Mouse (Mus musculus): ENCODE results near the gene Gabra3. TPM values are rescaled to one million over a fixed set of nuclear protein-coding genes. Genes with fewer than 3 reads are reported as not detected.

Gene Gabra3
- polyA plus RNA-seq, 1 experiment from 2014 or later, result 9.6 TPM

MicroRNAs within 50 kb of the gene (microRNA counts, 519-probe panel; counts per million panel counts)
- microRNA mmu-miR-105 (not detected), microRNA mmu-miR-767 (not detected)

Small RNAs within 50 kb of the gene (microRNA-seq; reads per million reads assigned to microRNA genes)
- gene Mir105, result not detected
- not detected for gene Mir767

Other genes starting within 250 kb of the Gabra3 start
- gene Gabrq, start 168.3 kb upstream of the Gabra3 start, polyA plus RNA-seq (2014; fragmentation: Nextera tagmentation; extraction: Ambion mirVana), result 2.0 and 2.3 TPM in 2 replicates

All from forebrain, embryonic 14.5 days (tissue).